Mouse (Mus musculus) brain, embryonic 14.5 days (tissue): Measurements from ENCODE around the gene Tenm4.

Experiments
- CTCF ChIP-seq: fragments of 200-500 bp; IDR thresholded peaks from 2 replicates; pipeline ENCODE4 v1.5.1; 2012; ENCODE audit warnings: inconsistent platforms, mild to moderate bottlenecking, moderate library complexity, borderline replicate concordance; ENCODE audit not compliant: insufficient read depth, insufficient read length; ENCODE audit errors: extremely low read depth
- POLR2A ChIP-seq: fragments of 200-500 bp; IDR thresholded peaks from 2 replicates; pipeline ENCODE4 v1.6.1; 2012; ENCODE audit warnings: mild to moderate bottlenecking, inconsistent platforms, borderline replicate concordance; ENCODE audit not compliant: poor library complexity, insufficient read depth, insufficient read length, severe bottlenecking; ENCODE audit errors: extremely low read depth

- TF ChIP-seq CTCF (no peak), POLR2A (no peak)
Observed at GRCm38 (mm10) chr7:96720465-96720864, 549.4 kb downstream of the Tenm4 start.
